Comparison of ENCODE assay signal across 31 mouse cellular contexts in genomic region chr1:162934374-162935012, GRCm38 (mm10). TPM values are rescaled to one million over a fixed set of nuclear protein-coding genes. Genes with fewer than 3 reads are reported as not detected.
DNase-seq lines count a peak whose midpoint lies in the region; TF ChIP-seq lines count a peak whose summit lies in the region.
"Had no signal": no experiment of that assay in that cellular context is flagged by ENCODE, and none has a peak within 500 bp of the region (broad histone marks: within the 10 kb centered on the region; RNA-seq: fewer than 3 reads in every experiment).

No protein-coding gene starts in this region.

- TF ChIP-seq POLR2A in cortical plate, adult 2 months (IDR thresholded peaks at IDR 0.05; ENCODE audit: extremely low read depth, insufficient read depth, low read length), result no peak

- peaks cover 3% of the 10 kb centered on the region for H3K4me1 ChIP-seq in cortical plate, adult 2 months (ENCODE audit: control insufficient read depth, insufficient read depth, low read length)
- H3K4me1 ChIP-seq: forebrain, embryonic 12.5 days; forebrain, embryonic 15.5 days; heart, embryonic 10.5 days; heart, embryonic 13.5 days; hindbrain, embryonic 12.5 days; hindbrain, embryonic 15.5 days had no signal

- H3K4me3 ChIP-seq in cortical plate, adult 2 months (ENCODE audit: insufficient read depth, low read length), result no peak overlapping the region
- H3K4me3 ChIP-seq: embryonic facial prominence, embryonic 12.5 days; erythroblast, embryonic 14.5 days; forebrain, embryonic 12.5 days; forebrain, embryonic 15.5 days; heart, adult 2 months; heart, embryonic 10.5 days; heart, embryonic 13.5 days; hindbrain, embryonic 12.5 days; hindbrain, embryonic 15.5 days had no signal

- H3K27ac ChIP-seq in cortical plate, adult 2 months (ENCODE audit: insufficient read depth, low read length), result 0 out of 2 replicates have a peak overlapping the region, but pooled peaks have one; percentile 46
- H3K27ac ChIP-seq: embryonic facial prominence, embryonic 12.5 days; forebrain, embryonic 12.5 days; forebrain, embryonic 15.5 days; heart, adult 2 months; heart, embryonic 10.5 days; heart, embryonic 13.5 days; hindbrain, embryonic 12.5 days; hindbrain, embryonic 15.5 days had no signal

- TF ChIP-seq CTCF in cortical plate, adult 2 months (IDR thresholded peaks at IDR 0.05; ENCODE audit: extremely low read depth, insufficient read depth, low read length), result no peak

- DNase-seq in frontal cortex, adult 2 months (ENCODE audit: extremely low spot score in 1 of 2, low spot score in 1 of 2), result peak; percentile 2 to 23
- no peak for DNase-seq in frontal cortex, postnatal 14 days (ENCODE audit: low spot score in 2 of 2)
- DNase-seq in left cerebral cortex, adult 11 months (ENCODE audit: low spot score), result peak; percentile 8
- no peak for DNase-seq in left cerebral cortex, adult 8-10 months (ENCODE audit: low spot score in 2 of 2)
- peak; percentile 59 for DNase-seq in brain, adult 2 months (ENCODE audit: low read depth, low spot score)
- no peak for DNase-seq in ovary, postnatal 36 days (ENCODE audit: low spot score)
- DNase-seq: adrenal gland, adult 2 months; adrenal gland, postnatal 14 days; cerebellum, adult 11-12 months; cerebellum, adult 8-10 months; cerebellum, postnatal 36 days; gastrocnemius, postnatal 25 days; heart, adult 2 months; heart, postnatal 14 days had no signal

RNA-seq across cellular contexts. Expression of gene Fmo6, which starts 2.8 kb away (rescaled TPM):
- 0.12 and 0.27 TPM in 2 replicates for polyA plus RNA-seq in frontal cortex, adult 2 months (2012; rRNA removed)
- not detected for total RNA-seq in left cerebral cortex, adult 8-10 months (2022)
- not detected in 2 replicates for polyA plus RNA-seq in cortical plate, adult 2 months (2012; rRNA removed)
- total RNA-seq: adrenal gland, adult 2 months; adrenal gland, postnatal 14 days; adrenal gland, postnatal 4 days; gastrocnemius, adult 8-10 months; gastrocnemius, postnatal 25 days; heart, adult 2 months; heart, postnatal 14 days; hematopoietic stem cell, adult 5-6 weeks; MEL had no signal
- polyA plus RNA-seq: adrenal gland, adult 2 months; brain, embryonic 14.5 days; C2C12; CD4-positive, CD25-positive, alpha-beta regulatory T cell, adult 4 months; erythroblast, embryonic 14.5 days; forebrain, embryonic 15.5 days; heart, embryonic 10.5 days; heart, embryonic 13.5 days; hindbrain, embryonic 12.5 days; hindbrain, embryonic 15.5 days; intestine, postnatal 0 days had no signal

RNA-seq across cellular contexts. Expression of gene Fmo2, which starts 36.0 kb away (rescaled TPM):
- 2.2 and 2.6 TPM in 2 replicates for polyA plus RNA-seq in frontal cortex, adult 2 months (2012; rRNA removed)
- 10 to 100 TPM in 1 of 4 experiments, 1 to 10 TPM in 3; 4.1 to 10.4 (median 6.6) TPM for total RNA-seq in left cerebral cortex, adult 8-10 months (2022)
- 2.0 and 3.2 TPM in 2 replicates for polyA plus RNA-seq in cortical plate, adult 2 months (2012; rRNA removed)
- total RNA-seq: hematopoietic stem cell, adult 5-6 weeks; MEL had no signal
- polyA plus RNA-seq: C2C12; CD4-positive, CD25-positive, alpha-beta regulatory T cell, adult 4 months; erythroblast, embryonic 14.5 days; forebrain, embryonic 12.5 days; heart, embryonic 10.5 days; hindbrain, embryonic 12.5 days had no signal

RNA-seq across cellular contexts. Expression of gene Fmo3, which starts 49.8 kb away (rescaled TPM):
- not detected in 2 replicates for polyA plus RNA-seq in frontal cortex, adult 2 months (2012; rRNA removed)
- total RNA-seq in left cerebral cortex, adult 8-10 months (2022), result not detected
- polyA plus RNA-seq in cortical plate, adult 2 months (2012; rRNA removed), result not detected in 2 replicates
- total RNA-seq: gastrocnemius, adult 8-10 months; gastrocnemius, postnatal 25 days; hematopoietic stem cell, adult 5-6 weeks; MEL had no signal
- polyA plus RNA-seq: adrenal gland, adult 2 months; brain, embryonic 14.5 days; C2C12; CD4-positive, CD25-positive, alpha-beta regulatory T cell, adult 4 months; embryonic facial prominence, embryonic 12.5 days; erythroblast, embryonic 14.5 days; forebrain, embryonic 12.5 days; forebrain, embryonic 15.5 days; heart, embryonic 10.5 days; heart, embryonic 13.5 days; hindbrain, embryonic 12.5 days; hindbrain, embryonic 15.5 days; intestine, postnatal 0 days had no signal

Comparison
In these comparisons a context has a peak if more than half of its experiments do, and no peak if none do; other contexts are left out.
1. DNase-seq: peak in frontal cortex, adult 2 months (2 of 2), left cerebral cortex, adult 11 months (single experiment) and brain, adult 2 months (single experiment); none in frontal cortex, postnatal 14 days (0 of 2), left cerebral cortex, adult 8-10 months (0 of 2) and ovary, postnatal 36 days (single experiment).